Mouse (Mus musculus) liver, embryonic 14.5 days (tissue): ENCODE measurements at regions not wholly inside any gene's neighbourhood (a gene's known extent, or its start where the extent isn't known, plus 50 kb on each side); places are given as distances from the start of the nearest gene placed in this dataset.

ENCODE experiments used
- CTCF ChIP-seq: IDR thresholded peaks from 2 replicates; pipeline ENCODE4 v1.5.1; 2016; ENCODE audit warnings: antibody characterized with exemption, low read depth, control low read depth
- EP300 ChIP-seq: IDR thresholded peaks from 2 replicates; pipeline ENCODE4 v1.6.1; 2016; ENCODE audit warnings: antibody characterized with exemption, low read depth

- no peak for TF ChIP-seq CTCF
- no peak for TF ChIP-seq EP300
Measured at GRCm38 (mm10) chr12:59822918-59823317, 603.4 kb upstream of the Fbxo33 start.
